Mouse (Mus musculus) 3T3-L1 (cell line): ENCODE results near the gene Ctnnbip1.

Experiments
- DNase-seq: peaks from one replicate; pipeline ENCODE4 v3.0.0-alpha.2; 2015; ENCODE audit warnings: low read depth, low spot score

Gene Ctnnbip1

DNA sequence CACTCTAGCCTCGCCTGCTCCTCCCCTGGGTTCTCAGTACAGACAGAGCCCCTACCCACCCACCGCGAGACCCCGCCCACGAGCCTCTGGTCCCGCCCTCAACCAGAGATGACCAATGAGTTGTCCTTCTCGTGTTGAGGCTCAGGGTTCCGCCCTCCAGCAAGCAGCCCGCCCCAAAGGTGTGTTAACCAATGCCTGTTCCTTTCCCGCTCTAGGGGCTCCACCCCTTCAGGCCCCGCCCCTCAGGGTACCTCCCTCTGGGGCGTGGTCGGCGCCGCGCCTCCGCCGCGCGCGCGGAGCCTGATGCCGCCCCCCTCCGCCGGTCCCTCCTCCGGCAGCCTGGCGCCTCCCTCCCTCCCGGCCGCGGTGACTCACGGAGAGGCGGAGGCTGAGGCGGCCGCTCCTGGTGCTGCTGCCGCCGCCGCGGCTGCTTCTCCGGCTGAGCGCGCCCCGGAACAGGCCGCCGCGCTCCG lies at the start of gene Ctnnbip1:
Gene Ctnnbip1, plus strand, starts transcription at position 369 of the 473 bp plus-strand sequence.
- DNase-seq: peak; percentile 96

DNA sequence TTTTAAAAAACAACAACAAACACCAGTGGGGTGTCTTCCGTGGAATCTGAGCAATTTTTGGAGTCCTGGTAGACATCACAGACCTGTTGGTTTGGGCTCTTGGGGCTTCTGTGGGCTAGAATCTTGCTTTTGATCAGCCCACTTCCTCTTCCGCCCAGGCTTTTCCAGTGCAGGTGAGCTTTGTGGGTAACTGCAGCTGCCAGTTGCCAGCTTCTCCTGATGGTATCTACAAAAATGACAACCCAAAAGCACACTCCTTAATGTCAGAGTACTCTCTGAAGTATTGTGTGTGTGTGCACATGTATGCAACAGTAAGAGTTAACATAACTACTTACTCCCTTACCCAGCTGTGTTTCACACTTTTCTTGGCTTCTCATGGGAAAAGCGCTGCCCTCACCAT lies 48.5 kb upstream of the Ctnnbip1 start:
- no peak for DNase-seq

DNA sequence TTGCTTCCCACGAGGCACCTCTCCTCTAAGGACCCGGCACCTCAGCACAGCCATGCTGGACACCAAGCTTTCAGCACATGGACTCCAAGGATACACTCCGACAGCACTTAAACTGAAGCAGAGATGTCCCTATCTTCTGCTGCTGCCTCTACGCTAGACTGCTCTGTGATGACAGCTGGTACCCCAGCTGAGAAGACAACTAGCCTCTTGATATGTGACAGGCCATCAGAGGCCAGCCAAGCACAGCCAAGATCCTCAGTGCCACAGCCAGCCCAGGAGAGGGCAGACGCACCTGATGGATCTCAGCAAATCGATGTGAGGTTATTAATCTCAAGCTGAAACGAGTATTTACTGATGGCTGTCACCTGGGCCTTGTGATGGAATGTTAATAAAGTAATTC lies 42.9 kb upstream of the Ctnnbip1 start:
- no peak for DNase-seq

DNA sequence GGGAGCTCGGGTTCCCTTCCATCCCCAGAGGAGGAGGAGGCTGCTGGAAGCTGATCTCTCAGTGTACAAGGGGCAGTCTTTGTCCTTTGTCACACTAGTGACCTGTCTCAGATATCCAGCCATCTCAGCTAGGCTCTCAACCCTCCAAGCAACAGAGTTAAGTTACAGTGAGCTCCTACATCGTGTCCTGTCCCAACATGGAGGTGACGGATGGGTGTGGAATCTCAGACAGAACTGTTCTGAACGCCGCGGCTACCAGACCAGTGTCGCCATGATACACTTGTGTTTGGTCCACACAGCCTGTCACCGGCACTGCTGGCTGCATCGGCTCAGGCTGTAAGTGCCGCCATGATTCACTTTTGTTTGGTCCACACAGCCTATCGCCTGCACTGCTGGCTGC lies 41.0 kb upstream of the Ctnnbip1 start, which contains the start of gene Tmem274:
Gene Tmem274, plus strand, starts transcription at position 301 of the 400 bp plus-strand sequence.
- no peak for DNase-seq

DNA sequence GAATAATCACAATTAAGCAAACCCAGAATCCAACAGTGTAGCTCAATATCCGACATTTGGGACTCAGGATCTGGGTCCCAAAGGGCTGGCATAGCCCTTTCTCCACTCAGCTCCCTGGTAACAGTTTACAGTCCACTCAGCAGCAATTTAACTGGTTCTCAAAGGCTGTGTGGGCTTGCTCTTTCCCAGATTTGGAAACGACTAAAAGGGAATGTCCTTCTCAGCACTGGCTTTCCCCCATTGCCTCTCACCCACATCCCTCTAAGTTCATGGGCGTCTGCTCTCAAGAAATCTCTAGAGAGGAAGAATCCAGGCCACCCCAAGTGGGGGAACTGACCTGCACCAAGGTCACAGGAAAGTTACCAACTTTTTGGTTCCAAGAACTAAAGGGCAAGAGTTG lies 33.5 kb upstream of the Ctnnbip1 start:
- DNase-seq: peak; percentile 58

DNA sequence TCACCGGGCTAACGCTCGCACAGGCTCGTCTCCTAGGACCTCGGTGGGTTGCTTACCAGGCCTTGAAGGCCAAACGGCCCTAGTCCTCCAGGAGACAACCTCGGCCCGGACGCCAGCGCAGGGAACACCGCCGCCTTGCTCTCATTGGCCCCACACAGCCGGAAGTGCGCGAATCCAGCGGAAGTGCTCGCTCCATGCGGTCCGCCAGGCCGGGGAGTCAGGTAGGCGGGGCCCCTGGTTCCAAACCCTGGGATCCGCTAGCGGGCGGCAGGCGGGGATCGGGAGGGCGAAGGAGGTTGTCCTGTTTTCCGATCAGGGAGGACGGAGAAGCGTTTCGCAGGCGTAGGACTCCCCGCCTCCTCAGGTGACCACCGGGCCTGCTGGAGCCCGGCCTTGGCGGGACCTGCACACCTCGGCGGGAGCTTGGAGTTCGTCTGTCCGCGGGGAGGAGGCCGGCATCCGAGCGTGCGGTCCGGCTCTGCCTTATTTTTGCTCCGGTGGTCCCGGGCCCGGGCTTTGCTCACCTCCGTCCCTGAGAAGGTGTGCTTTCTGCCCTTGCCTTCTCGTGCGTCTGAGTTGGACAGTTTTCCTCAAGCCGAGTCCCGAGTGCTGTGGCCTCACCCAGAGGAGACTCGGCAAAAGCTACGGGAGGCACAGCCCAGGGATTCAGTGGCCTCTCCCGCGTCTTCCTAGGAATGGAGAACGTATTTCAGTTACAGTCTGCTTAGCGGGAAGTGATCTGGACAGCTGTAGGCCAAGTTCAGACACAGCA lies 32.8 kb upstream of the Ctnnbip1 start, which contains the start of the genes Nmnat1 and Lzic:
Gene Nmnat1, minus strand, starts transcription at position 150 of the 772 bp plus-strand sequence.
Gene Lzic, plus strand, starts transcription at position 177 of the 772 bp plus-strand sequence.
- DNase-seq: peak; percentile 95

DNA sequence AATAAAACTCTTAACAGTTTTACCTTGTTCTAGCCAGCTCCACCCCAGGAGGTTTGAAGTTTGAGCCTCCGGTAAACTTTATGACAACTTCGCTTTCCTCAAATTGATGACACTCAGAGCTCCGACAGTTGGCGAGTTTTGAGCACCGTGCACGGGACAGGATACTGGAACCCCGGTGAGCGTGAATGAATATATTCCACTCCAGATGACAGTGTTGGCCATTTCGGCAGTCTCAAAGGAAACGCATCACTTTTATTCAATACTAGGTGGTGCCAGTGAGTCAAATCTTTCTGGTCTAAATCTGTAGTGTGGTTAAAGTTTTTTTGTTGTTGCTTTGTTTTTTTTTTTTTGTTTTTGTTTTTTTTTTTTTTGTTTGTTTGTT lies 32.2 kb upstream of the Ctnnbip1 start:
- peak; percentile 70 for DNase-seq

DNA sequence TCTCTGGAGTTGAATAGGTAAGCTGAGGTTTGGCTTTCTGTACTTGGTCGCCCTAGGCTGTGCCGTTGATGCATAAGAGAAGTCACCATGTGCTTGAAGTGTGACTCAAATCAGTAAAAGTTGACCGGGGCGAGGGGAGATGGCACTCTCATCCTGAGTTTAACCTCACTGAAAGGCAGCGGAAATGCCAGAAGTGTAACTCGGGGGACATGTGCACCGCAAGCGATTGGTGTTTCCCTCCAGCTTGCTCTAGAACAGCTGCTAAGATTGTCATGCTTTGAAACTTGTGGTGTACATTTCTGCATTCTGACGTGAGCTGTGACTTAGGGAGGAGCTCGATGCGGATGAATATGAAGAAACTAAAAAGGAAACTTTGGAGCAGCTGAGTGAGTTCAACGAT lies 30.3 kb upstream of the Ctnnbip1 start:
- DNase-seq: no peak

DNA sequence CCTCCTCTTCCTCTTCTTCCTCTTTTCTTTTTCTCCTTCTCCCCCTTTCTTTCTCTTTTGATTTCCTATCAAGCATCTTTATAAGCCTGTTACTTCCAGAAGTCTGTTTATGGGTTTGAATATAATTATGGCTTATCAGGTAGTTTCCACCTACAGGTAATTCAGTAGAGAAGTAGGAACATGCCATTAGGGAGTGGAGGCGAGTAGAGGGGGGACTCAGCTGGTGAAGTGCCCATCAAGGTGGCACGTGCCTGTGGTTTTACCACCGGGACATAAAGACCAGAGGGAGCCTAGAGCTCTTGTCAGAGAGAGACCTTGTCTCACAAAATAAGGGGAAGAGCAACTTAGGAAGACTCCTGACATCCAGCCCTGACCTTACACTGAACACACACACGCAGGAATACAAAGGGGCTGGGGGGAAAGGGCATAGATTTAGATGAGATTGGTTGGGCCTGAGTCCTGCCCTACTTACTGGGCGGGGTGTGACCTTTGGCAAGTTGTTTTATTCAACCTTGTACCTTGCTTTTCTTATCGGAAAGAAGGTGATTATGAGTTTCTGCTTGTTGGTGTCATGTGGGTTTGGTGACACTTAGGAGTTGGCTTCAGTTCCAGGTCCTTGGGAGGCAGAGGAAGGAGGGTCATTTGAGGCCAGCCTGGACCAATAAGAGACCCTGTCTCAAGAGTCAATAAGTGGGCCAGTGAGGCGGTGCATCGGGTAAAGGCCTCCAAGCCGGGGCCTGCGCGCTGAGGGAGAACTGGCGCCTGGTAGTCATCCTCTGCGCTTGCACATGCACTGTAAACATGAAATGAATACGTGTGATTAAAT lies 28.4 kb upstream of the Ctnnbip1 start:
- DNase-seq: no peak

DNA sequence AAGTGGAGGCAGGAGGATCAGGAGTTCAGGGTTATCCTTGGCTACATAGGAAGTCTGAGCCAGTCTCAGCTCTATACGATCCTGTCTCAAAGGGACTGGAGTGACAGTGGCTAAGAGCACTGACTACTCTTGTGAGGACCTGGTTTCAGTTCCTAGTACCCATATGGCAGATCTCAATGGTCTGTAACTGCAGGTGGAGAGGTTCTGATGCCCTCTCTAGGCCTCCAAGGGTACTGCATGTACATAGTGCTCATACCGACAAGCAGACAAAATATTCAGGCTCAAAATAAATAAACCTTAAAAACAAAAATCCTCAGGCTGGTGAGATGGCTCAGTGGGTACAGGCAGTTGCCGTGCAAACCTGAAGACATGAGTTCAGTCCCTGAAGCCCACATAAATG lies 26.9 kb upstream of the Ctnnbip1 start:
- DNase-seq: peak; percentile 30

DNA sequence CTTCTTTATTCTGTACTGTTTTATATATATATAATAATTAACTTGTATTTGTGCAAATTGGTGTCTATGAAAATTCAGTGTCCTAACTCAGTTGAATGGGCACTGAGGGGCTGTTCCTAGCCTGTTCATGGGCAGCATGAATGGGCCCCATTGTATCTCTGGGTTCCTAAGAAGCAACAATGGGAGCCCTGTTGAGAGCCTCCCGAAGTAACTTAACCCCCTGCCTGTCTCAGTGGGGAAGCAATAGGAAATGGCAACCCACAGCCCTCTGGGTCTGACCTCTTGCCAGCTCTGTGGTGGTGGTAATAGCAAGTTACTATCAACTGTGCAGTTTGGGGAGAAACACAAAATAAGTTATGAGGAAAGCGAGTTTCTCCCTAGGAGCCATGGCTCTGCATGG lies 21.4 kb upstream of the Ctnnbip1 start:
- no peak for DNase-seq

DNA sequence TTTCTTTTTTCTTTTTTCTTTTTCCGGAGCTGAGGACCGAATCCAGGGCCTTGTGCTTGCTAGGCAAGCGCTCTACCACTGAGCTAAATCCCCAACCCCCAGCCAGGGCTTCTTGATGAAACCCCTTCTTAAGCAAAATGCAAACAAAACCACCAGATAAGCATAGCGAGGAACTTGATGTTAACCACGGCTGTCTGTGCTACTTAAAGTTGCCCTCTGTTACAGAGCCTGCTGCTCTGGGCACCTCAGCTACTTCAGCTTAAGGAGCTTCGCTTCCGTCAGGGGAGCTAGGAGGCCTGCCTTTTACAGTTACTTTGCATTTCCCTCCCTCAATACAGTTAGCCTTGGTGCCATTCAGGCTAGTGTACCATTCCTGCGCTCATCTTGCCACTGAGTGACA lies 19.1 kb upstream of the Ctnnbip1 start:
- DNase-seq: no peak

DNA sequence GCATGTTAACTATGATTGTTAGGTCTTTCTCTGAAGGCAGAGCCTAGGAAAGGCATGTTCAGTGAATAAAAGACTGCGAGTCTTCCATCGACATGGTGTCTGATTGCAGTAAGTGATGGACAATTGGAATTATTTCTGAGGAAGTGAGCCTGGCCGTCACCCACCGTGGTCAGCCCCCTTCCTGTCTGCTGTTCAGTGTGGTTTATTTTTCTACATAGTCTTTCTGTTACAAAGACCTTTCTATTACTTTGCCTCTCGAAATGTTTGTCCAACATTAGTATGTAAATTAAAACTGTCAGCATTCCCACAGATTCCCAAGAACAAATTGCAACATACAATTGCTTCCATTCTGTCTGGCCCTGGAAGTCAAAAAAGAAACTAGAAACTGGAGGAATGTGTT lies 18.2 kb upstream of the Ctnnbip1 start:
- no peak for DNase-seq

DNA sequence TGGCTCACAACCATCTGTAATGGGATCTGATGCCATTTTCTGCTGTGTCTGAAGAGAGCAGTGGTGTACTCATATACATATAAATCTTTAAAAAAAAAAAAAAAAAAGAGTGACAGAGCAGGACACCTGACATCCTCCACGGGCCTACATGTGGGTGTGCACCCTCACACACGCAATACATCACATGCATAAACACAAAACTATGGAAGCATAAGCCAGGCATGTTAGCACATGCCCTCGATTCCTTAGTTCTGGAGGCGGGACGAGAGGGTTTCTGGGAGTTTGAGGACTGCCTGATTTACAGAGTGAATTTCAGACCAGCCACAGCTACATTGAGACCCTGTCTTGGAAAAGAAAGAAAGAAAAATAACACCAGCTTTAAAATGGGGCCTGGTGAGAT lies 13.7 kb upstream of the Ctnnbip1 start:
- no peak for DNase-seq

DNA sequence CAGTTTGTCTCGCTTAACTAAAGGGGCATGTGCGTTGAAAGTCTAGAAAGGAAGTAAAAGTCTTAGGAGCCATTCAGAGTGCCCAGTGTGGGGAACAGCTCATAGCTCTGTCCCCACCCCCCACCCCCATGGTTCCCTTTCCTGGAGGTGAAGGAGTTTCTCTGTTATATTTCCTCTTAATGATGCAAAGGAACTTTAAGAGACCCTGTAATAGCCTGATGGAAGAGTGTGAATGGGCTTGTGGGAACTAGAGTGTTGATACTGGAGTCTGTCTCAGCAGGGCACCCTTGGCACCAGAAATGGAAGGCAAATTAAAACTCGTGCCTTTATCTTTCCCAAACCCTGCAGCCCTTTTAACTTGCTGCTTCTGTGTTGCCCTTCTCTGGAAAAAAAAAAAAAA lies 13.2 kb upstream of the Ctnnbip1 start:
- DNase-seq: no peak

DNA sequence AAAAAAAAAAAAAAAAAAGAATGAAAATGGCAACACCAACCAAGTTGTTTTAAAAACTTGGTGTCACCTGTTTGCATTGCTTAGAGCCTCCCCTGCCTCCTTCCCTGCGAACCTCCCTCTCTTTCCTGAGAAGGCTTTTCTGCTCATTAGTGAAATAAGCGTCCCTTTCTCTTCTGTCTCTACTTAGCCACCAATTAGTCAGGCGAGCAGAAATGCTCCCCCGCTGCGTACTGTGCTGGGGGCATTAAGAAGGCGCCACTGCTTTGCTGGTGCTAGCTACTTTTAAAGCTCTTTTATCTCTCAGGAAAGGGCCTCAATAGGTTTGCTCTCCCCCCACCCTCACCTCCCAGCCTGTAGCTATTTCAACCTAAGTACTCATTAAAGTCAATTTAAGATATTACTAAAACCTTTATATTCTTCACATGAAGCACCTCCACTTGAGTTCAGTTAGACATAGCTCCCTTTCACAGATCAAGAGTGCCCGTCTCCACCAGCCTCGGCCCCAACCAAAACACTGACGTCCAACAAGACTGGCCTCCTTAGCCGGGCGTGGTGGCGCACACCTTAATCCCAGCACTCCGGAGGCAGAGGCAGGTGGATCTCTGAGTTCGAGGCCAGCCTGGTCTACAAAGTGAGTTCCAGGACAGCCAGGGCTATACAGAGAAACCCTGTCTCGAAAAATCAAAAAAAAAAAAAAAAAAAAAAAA lies 12.6 kb upstream of the Ctnnbip1 start:
- DNase-seq: no peak

DNA sequence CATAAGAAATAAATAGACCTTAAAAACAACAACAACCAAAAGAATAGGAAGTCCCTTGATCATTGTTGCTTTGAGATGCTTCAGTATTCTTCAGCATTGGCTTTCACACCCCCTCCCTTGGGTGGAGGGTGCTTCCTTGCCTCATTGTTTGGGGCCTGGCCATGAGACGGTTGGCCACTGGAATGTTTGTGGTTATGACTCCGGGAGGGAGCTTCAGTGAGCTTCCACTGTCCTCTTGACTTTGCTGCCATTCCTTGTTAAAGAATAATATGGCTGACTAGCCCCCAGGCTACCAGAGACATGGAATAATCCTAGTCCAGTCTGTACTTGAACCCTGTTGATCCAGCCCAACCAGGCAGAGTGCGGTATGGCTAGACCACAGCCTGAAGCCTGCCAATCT lies 11.1 kb upstream of the Ctnnbip1 start:
- peak; percentile 91 for DNase-seq

DNA sequence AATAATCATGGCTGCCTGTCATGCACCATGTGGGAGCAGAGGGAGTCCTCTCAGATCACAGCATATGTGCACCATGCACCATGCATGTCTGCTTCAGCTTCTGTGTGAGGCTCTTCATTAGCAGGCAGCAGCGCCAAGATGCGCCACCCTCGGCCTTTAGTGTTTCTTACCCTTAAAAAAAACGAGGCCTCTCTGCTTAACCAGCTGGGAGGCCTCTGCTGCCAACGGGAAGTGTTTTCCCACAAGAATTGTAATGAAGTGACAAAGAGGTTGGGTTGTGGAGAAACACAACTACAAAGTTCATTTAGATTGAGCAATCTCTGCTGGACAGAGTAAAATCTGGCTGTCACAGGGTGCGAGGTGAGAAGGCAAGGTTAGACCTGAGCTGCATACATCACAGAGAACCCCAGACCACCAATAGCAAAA lies 6.8 kb upstream of the Ctnnbip1 start:
- no peak for DNase-seq

DNA sequence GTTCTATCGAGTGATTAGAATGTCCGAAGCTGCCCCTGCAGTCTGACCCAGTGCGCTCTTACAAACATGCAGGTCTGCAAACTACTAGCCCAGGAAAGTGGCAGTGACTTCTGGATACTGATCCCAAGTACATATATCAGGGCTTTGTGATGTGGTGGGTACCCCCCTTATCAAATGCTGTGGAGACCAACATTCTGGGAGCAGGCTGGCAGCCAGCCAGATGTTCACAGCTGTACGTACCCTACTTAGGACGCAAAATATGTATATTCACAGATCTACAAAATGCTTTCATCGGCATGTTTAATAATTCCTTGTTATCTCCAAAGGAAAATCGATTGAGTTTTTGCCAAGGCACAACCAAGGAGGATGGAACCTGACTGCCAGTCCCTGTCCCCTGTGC lies 6.0 kb upstream of the Ctnnbip1 start:
- no peak for DNase-seq

DNA sequence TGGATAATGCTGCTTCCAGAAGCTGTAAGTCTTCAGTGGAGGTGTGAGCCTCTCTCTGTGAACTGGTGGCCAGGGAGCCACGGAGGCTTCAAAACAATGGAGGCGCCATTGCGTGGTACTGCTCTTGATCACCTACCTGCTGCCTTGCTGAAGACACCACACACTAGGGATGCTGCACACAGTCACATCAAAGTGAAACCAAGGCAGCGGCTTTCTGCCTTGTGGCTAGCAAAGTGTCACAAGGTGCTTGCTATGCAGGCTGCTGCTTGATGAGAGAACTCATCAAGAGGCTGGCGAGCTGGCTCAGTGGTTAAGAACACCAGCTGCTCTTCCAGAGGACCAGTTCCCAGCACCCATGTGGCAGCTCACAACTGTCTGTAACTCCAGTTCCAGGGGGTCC lies 2.3 kb upstream of the Ctnnbip1 start:
- DNase-seq: no peak

DNA sequence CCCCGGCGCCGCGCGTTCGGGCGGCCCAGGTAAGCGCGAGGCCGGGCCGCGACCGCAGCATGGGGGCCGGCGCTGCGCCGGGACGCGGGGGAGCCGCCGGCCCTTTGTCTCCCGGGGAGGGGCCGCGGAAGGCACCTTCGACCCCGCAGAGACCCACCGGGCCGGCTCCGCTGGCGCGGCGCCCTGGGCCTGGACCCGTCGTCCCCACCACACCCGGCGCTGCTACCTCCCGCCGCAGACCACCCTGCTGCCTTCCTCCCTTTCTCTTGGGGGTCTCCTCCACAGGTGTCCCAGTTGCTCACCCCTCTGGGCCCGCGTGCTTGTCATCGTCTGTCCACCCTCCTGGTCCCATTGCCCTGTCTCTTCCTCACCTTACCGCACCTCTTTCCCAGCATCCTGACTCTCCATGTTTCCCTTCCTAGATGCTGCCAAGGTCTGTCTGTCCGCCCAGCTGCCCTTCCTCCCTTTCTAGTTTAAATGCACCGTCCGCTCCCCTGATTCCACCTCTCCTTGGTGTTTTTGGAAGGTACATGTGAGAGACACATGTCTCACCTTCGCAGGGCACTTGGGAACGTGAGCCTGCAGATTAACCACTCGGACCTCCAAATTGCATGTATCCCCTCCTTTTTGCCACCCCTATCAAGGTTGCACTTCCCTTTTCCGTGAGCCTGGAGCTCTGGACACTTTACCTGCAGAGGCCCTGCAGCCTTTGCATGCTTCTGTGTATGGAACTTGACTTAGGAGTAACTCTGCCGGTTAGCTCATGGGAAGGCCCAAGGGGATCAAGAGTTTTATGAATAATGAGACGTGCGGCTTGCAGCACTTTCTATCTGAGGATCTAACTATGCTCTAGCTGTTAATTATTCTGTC lies 550 bp downstream of the Ctnnbip1 start:
- no peak for DNase-seq
